Mouse (Mus musculus) myocyte (in vitro differentiated cells): ENCODE results near the gene Elp5. TPM values are rescaled to one million over a fixed set of nuclear protein-coding genes. Genes with fewer than 3 reads are reported as not detected.
A peak's percentile ranks its signal among the peaks of the same experiment; 100 is the strongest.

ENCODE experiments used
- H3K27me3 ChIP-seq: one replicate; pipeline ENCODE4 v1.6.1; 2011; ENCODE audit not compliant: control insufficient read depth, insufficient read depth, insufficient read length
- H3K36me3 ChIP-seq: one replicate; pipeline ENCODE4 v1.6.1; 2011; ENCODE audit not compliant: control insufficient read depth, insufficient read depth
- H3K4me2 ChIP-seq: one replicate; pipeline ENCODE4 v1.6.1; 2011; ENCODE audit warnings: low read depth, control low read depth
- H3K4me3 ChIP-seq: one replicate; pipeline ENCODE4 v1.5.1; 2011; ENCODE audit warnings: mild to moderate bottlenecking, control low read depth, moderate library complexity
- H3K79me2 ChIP-seq: one replicate; pipeline ENCODE4 v1.6.1; 2011; ENCODE audit not compliant: control insufficient read depth, insufficient read depth
- H3ac ChIP-seq: one replicate; pipeline ENCODE4 v1.6.1; 2011; ENCODE audit not compliant: control insufficient read depth, insufficient read length
- CEBPB ChIP-seq: IDR thresholded peaks from 2 replicates; pipeline ENCODE4 v1.6.1; 2011; ENCODE audit warnings: mild to moderate bottlenecking, moderate library complexity; ENCODE audit not compliant: poor library complexity, insufficient read depth, severe bottlenecking
- E2F4 ChIP-seq: IDR thresholded peaks from one replicate; pipeline ENCODE4 v1.6.1; 2011; ENCODE audit warnings: mild to moderate bottlenecking, control low read depth, moderate library complexity; ENCODE audit not compliant: insufficient read depth
- MAX ChIP-seq: IDR thresholded peaks from one replicate; pipeline ENCODE4 v1.6.1; 2011; ENCODE audit warnings: low read depth, mild to moderate bottlenecking, control low read depth
- MYOD1 ChIP-seq, 3 experiments: IDR thresholded peaks; one replicate each; pipeline ENCODE4 v1.6.1; 2011; ENCODE audit warnings: control low read depth in 2 of 3, low read depth in 2 of 3, mild to moderate bottlenecking in 2 of 3, moderate library complexity in 1 of 3; ENCODE audit not compliant: insufficient read length in 2 of 3, control insufficient read depth in 1 of 3
- MYOG ChIP-seq, 3 experiments: IDR thresholded peaks; one replicate each; pipeline ENCODE4 v1.6.1; 2011; ENCODE audit warnings: control low read depth in 2 of 3, low read depth in 2 of 3, mild to moderate bottlenecking in 2 of 3; ENCODE audit not compliant: insufficient read length in 2 of 3, control insufficient read depth in 1 of 3, insufficient read depth in 1 of 3
- POLR2A ChIP-seq: IDR thresholded peaks from one replicate; pipeline ENCODE4 v1.6.1; 2011; ENCODE audit warnings: low read depth, mild to moderate bottlenecking, control low read depth, moderate library complexity; ENCODE audit not compliant: insufficient read length
- POLR2AphosphoS2 ChIP-seq: IDR thresholded peaks from one replicate; pipeline ENCODE4 v1.6.1; 2011; ENCODE audit warnings: low read depth, control low read depth; ENCODE audit not compliant: insufficient read length
- REST ChIP-seq: IDR thresholded peaks from one replicate; pipeline ENCODE4 v1.6.1; 2011; ENCODE audit warnings: mild to moderate bottlenecking, control low read depth, moderate library complexity; ENCODE audit not compliant: insufficient read depth, insufficient read length
- SRF ChIP-seq: IDR thresholded peaks from one replicate; pipeline ENCODE4 v1.6.1; 2011; ENCODE audit warnings: low read depth; ENCODE audit not compliant: control insufficient read depth, insufficient read length
- TCF12 ChIP-seq: IDR thresholded peaks from one replicate; pipeline ENCODE4 v1.6.1; 2011; ENCODE audit warnings: mild to moderate bottlenecking, control low read depth; ENCODE audit not compliant: poor library complexity, insufficient read depth, severe bottlenecking
- TCF3 ChIP-seq: IDR thresholded peaks from one replicate; pipeline ENCODE4 v1.6.1; 2011; ENCODE audit warnings: low read depth, control low read depth; ENCODE audit not compliant: insufficient read length
- USF1 ChIP-seq: IDR thresholded peaks from one replicate; pipeline ENCODE4 v1.6.1; 2011; ENCODE audit warnings: low read depth, mild to moderate bottlenecking, control low read depth, moderate library complexity
- polyA plus RNA-seq: library from polyadenylated mRNA; unstranded; fragments of >200 nt; fragmentation: generic; extraction: Trizol; gene quantifications from one replicate; pipeline ENCODE4 v1.2.1, GENCODE M21; 2012; ENCODE audit warnings: missing spikeins

Gene Elp5
- polyA plus RNA-seq, 1 experiment = 91.5 TPM

DNA sequence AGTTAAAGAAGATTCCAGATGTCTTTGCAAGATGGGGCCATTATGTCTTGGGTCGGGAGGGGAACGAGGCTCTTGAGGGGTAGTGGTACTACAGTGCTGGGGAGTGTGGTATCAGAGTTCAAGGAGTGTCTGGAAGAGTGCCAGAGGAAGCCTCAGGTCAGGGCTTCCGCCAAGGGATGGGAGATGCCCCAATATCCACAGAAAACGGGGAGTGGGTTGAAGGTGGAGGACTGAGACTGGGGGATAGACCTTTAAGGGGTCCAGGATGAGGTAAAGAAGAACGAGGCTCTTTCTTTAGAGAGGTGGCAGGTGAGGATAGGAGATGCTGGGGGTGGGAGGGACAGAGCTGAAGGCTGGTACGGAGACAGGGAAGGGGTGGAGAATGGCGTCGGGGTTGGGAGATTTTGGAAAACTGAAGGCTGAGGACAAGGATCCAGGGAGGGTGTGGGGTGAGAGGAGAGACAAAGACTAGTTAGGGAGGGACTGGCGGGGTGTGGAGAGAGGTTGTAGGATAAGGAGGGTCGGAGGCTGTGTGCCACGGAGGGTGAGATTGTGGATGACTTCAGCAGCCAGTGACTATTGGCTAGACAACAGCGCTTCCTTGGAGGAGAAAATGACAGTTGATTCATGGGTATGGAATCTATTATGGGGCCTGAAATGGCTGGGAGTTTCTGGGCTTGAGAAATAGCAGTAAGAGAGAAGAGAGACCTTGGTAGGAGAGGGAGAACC lies 46.2 kb upstream of the Elp5 start:
- TF ChIP-seq SRF (no peak), POLR2AphosphoS2 (peak; percentile 27), POLR2A (peak; percentile 36)
- Histone ChIP-seq H3K27me3 (no peaks in the 10 kb centered on the region), H3K36me3 (peaks cover 13% of the 10 kb centered on the region), H3K4me2 (peak overlapping the region; percentile 90), H3K4me3 (peak overlapping the region; percentile 15), H3K79me2 (peaks cover 14% of the 10 kb centered on the region), H3ac (no peak overlapping the region)

DNA sequence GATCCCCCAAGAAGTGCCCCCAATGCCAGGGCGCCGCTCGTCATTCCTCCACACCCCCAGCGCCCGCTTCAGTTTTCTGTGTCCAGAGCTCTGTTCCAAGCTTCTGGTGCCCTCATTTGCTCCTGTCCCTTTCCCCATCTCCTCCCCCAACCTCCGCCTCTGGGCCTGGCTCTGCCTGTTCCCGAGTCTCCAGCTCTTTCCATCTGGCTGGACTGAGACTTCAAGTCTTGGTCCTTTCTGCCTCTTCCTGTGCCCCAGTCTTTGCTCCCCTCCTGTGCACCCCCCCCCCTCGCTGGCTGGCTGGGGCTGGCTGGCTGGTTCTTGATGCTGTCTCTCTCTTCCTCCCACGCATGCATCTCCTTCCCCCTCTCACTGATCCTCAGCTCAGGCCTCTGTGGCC lies 45.1 kb upstream of the Elp5 start:
- no peak overlapping the region for H3K4me3 ChIP-seq
- H3K4me2 ChIP-seq = peak overlapping the region; percentile 90
- peaks cover 13% of the 10 kb centered on the region for H3K36me3 ChIP-seq

DNA sequence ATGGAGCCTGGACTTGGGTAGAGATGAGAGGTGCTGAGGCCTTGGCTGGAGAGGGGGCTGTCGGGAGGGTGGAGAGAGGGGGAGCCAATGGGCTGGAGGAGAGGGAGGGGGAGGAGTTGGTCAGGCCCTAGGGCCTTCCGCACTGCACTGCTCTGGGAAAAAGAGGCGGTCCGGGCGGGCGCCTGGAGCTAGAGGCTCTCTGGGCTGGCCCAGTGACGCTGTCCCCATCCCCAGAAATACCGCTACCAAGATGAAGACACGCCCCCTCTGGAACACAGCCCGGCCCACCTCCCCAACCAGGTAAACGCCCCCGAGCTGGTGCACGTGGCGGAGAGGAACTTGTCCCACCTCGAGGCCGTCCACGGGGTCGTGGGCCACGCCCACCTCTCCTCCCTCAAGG lies 44.4 kb upstream of the Elp5 start:
- H3K4me3 ChIP-seq = no peak overlapping the region
- peaks cover 23% of the 10 kb centered on the region for H3K79me2 ChIP-seq
- H3ac ChIP-seq = no peak overlapping the region

More for the DNA sequence above, 45.1 kb upstream of the Elp5 start:
- Histone ChIP-seq H3K27me3 (no peaks in the 10 kb centered on the region), H3ac (no peak overlapping the region), H3K79me2 (peaks cover 15% of the 10 kb centered on the region)
- TF ChIP-seq TCF3 (no peak), MAX (no peak), CEBPB (no peak), USF1 (no peak), TCF12 (no peak), SRF (no peak), REST (no peak), E2F4 (no peak), POLR2A (no peak), MYOD1 (IDR thresholded peaks at IDR 0.05; ENCODE audit: control insufficient read depth in 1 of 3, insufficient read length in 2 of 3, low read depth in 2 of 3) (no peak), MYOG (IDR thresholded peaks at IDR 0.05; ENCODE audit: control insufficient read depth in 1 of 3, insufficient read depth in 1 of 3, insufficient read length in 2 of 3, low read depth in 2 of 3) (no peak), POLR2AphosphoS2 (no peak)

DNA sequence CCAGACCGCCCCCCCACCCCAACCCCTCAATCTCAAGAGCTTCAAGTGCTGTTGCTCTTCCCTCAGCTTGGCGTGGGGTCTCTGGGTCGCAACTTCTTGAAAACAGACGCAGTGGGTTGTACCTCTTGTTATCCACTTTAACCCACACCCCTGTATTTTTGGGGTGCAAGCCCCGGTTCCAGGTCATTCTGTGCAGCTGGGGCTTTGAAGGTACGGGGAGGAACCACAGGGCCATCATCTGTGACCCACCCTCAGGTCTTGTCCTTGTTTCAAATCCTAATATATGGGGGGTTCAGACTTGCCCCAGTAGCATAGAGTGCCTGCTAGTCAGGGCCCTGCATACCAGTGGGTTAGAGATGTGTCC lies 41.8 kb upstream of the Elp5 start:
- Histone ChIP-seq H3K27me3 (no peaks in the 10 kb centered on the region), H3K4me2 (no peak overlapping the region), H3K36me3 (no peaks in the 10 kb centered on the region), H3ac (no peak overlapping the region), H3K4me3 (no peak overlapping the region), H3K79me2 (peaks cover 32% of the 10 kb centered on the region)
- TF ChIP-seq TCF3 (no peak), USF1 (no peak), MAX (no peak), E2F4 (no peak), TCF12 (no peak), SRF (no peak), REST (no peak), MYOG (IDR thresholded peaks at IDR 0.05; ENCODE audit: control insufficient read depth in 1 of 3, insufficient read depth in 1 of 3, insufficient read length in 2 of 3, low read depth in 2 of 3) (no peak), CEBPB (no peak), POLR2A (no peak), POLR2AphosphoS2 (no peak), MYOD1 (IDR thresholded peaks at IDR 0.05; ENCODE audit: control insufficient read depth in 1 of 3, insufficient read length in 2 of 3, low read depth in 2 of 3) (no peak)

More for the DNA sequence above, 44.4 kb upstream of the Elp5 start:
- Histone ChIP-seq H3K36me3 (peaks cover 6% of the 10 kb centered on the region), H3K27me3 (no peaks in the 10 kb centered on the region), H3K4me2 (peak overlapping the region; percentile 90)
- TF ChIP-seq SRF (no peak), REST (no peak), TCF3 (no peak), USF1 (no peak), MYOG (IDR thresholded peaks at IDR 0.05; ENCODE audit: control insufficient read depth in 1 of 3, insufficient read depth in 1 of 3, insufficient read length in 2 of 3, low read depth in 2 of 3) (no peak), E2F4 (no peak), POLR2AphosphoS2 (no peak), MYOD1 (IDR thresholded peaks at IDR 0.05; ENCODE audit: control insufficient read depth in 1 of 3, insufficient read length in 2 of 3, low read depth in 2 of 3) (no peak), MAX (no peak), POLR2A (no peak), TCF12 (no peak), CEBPB (no peak)

DNA sequence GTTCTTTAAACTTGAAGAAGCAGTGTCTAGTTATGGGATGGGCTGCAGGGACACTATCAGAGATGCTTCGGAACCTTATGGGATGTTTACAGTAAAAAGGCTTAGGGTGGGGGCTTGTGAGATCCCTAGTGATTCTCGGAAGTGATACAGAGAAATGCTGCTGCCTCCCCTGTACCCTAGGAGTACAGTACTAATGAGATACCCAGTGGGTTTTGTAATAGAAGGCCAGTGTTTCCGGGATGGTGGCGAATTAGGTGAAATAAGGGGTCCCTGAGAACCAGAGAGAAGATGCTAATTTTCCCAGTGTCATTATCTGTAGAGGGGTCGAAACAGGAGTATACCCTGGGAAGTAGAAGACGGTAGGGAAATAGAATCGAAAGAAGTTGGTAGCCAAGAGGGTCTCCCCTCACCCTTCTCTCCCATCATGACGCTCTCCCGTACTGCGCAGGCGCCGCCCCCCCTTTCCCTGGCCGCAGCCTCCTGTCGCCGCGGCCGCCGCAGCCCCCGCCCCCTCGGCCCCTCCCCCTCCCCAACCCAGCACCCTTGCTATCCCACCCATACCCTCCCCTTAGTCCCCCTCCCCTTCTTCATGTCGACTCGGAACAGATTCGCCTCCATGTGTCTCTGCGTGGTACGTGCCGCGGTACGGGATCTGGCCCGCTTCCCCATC lies 41.3 kb upstream of the Elp5 start:
- TF ChIP-seq MYOG (IDR thresholded peaks at IDR 0.05; ENCODE audit: control insufficient read depth in 1 of 3, insufficient read depth in 1 of 3, insufficient read length in 2 of 3, low read depth in 2 of 3) (no peak), MAX (no peak), POLR2A (no peak), REST (no peak), MYOD1 (IDR thresholded peaks at IDR 0.05; ENCODE audit: control insufficient read depth in 1 of 3, insufficient read length in 2 of 3, low read depth in 2 of 3) (no peak), SRF (no peak), E2F4 (no peak)
- Histone ChIP-seq H3ac (no peak overlapping the region), H3K27me3 (no peaks in the 10 kb centered on the region), H3K79me2 (peaks cover 37% of the 10 kb centered on the region), H3K4me3 (no peak overlapping the region), H3K4me2 (no peak overlapping the region), H3K36me3 (no peaks in the 10 kb centered on the region)
